Mouse (Mus musculus) limb, embryonic 14.5 days (tissue): ENCODE data around the gene Rp9. TPM values are rescaled to one million over a fixed set of nuclear protein-coding genes. Genes with fewer than 3 reads are reported as not detected.
"Not testable (repeated sequence)": the region's sequence is repeated elsewhere in the genome, so short reads cannot be mapped to it uniquely, and the experiment has no call there.

ENCODE experiments used
- ATAC-seq: fragments of 200-750 bp; cut with Nextera tagmentation; 2 replicates; pipeline ENCODE4 v1.8.0; 2017; ENCODE audit warnings: low read depth, moderate number of reproducible peaks, moderate TSS enrichment; ENCODE audit not compliant: low FRiP score
- DNase-seq: peaks from one replicate; pipeline ENCODE4 v3.0.0-alpha.2; 2015; ENCODE audit warnings: low spot score
- H3K27ac ChIP-seq: fragments of 300-500 bp; sonication (generic); replicated peaks from 2 replicates; pipeline ENCODE4 v1.5.1; 2014; ENCODE audit warnings: low read depth, mild to moderate bottlenecking, low read length, moderate library complexity, mixed read lengths
- H3K27me3 ChIP-seq: fragments of 300-500 bp; sonication (generic); 2 replicates; pipeline ENCODE4 v1.6.1; 2014; ENCODE audit warnings: low read length, mixed read lengths; ENCODE audit not compliant: control insufficient read depth, insufficient read depth
- H3K36me3 ChIP-seq: fragments of 300-500 bp; sonication (generic); 2 replicates; pipeline ENCODE4 v1.6.1; 2014; ENCODE audit warnings: mild to moderate bottlenecking, low read length, moderate library complexity, mixed read lengths; ENCODE audit not compliant: control insufficient read depth, insufficient read depth
- H3K4me1 ChIP-seq: fragments of 300-500 bp; sonication (generic); 2 replicates; pipeline ENCODE4 v1.6.1; 2014; ENCODE audit warnings: antibody characterized with exemption, low read length, mixed read lengths; ENCODE audit not compliant: control insufficient read depth, insufficient read depth
- H3K4me2 ChIP-seq: fragments of 300-500 bp; sonication (generic); replicated peaks from 2 replicates; pipeline ENCODE4 v1.6.1; 2014; ENCODE audit warnings: low read depth, mild to moderate bottlenecking, low read length, moderate library complexity; ENCODE audit not compliant: severe bottlenecking
- H3K4me3 ChIP-seq: fragments of 300-500 bp; sonication (generic); replicated peaks from 2 replicates; pipeline ENCODE4 v1.5.1; 2014; ENCODE audit warnings: low read length
- H3K9ac ChIP-seq: fragments of 300-500 bp; sonication (generic); 2 replicates; pipeline ENCODE4 v1.6.1; 2014; ENCODE audit warnings: mild to moderate bottlenecking, low read depth, low read length, moderate library complexity; ENCODE audit not compliant: severe bottlenecking
- H3K9me3 ChIP-seq: fragments of 300-500 bp; sonication (generic); 2 replicates; pipeline ENCODE4 v1.6.1; 2016; ENCODE audit warnings: low read length; ENCODE audit not compliant: control insufficient read depth
- POLR2A ChIP-seq: fragments of 200-500 bp; IDR thresholded peaks from 2 replicates; pipeline ENCODE4 v1.8.0; 2012; ENCODE audit warnings: inconsistent platforms, mild to moderate bottlenecking, moderate library complexity, borderline replicate concordance; ENCODE audit not compliant: insufficient read depth, insufficient read length; ENCODE audit errors: extremely low read depth
- WGBS: fragments of 180-500 bp; shearing (Covaris S2); extraction: QIAGEN DNeasy Blood & Tissue Kit; methylation state at CpG from one replicate; pipeline ENCODE4 v1.1.7; 2014; 5-methylcytosine and 5-hydroxymethylcytosine counted together
- polyA plus RNA-seq, 2 experiments: library from polyadenylated mRNA; depleted of rRNA in 1 of 2; stranded (reverse) in 1 of 2; unstranded in 1 of 2; fragments of >200 nt; fragmentation: Nextera tagmentation in 1 of 2; extraction: Ambion mirVana in 1 of 2; gene quantifications; 2 replicates each; pipeline versions ENCODE4 v1.2.1 to v1.2.3; 2012 to 2014

The Rp9 gene
- polyA plus RNA-seq, 2 experiments = 69.4 to 89.7 TPM

- no peak overlapping the region for H3K4me3 ChIP-seq
- no peak overlapping the region for H3K4me2 ChIP-seq
- ATAC-seq (no peak), DNase-seq (no peak)
- no peak for TF ChIP-seq POLR2A
- H3K9ac ChIP-seq = no peak overlapping the region
- 91% methylated on average over 11 of the region's 11 CpGs for WGBS
- no peaks in the 10 kb centered on the region for H3K9me3 ChIP-seq
- peaks cover 68% of the 10 kb centered on the region for H3K36me3 ChIP-seq
- H3K4me1 ChIP-seq = no peaks in the 10 kb centered on the region
- no peaks in the 10 kb centered on the region for H3K27me3 ChIP-seq
- no peak overlapping the region for H3K27ac ChIP-seq
Measured at GRCm38 (mm10) chr9:22457142-22457835, 12.3 kb downstream of the Rp9 start.

- no peak for DNase-seq
- ATAC-seq = no peak
- no peak for TF ChIP-seq POLR2A
- no peak overlapping the region for H3K4me2 ChIP-seq
- H3K9ac ChIP-seq = no peak overlapping the region
- H3K27me3 ChIP-seq = no peaks in the 10 kb centered on the region
- H3K27ac ChIP-seq = no peak overlapping the region
- no peak overlapping the region for H3K4me3 ChIP-seq
- no peaks in the 10 kb centered on the region for H3K4me1 ChIP-seq
- H3K9me3 ChIP-seq = no peaks in the 10 kb centered on the region
- peaks cover 77% of the 10 kb centered on the region for H3K36me3 ChIP-seq
Measured at GRCm38 (mm10) chr9:22455041-22455440, 14.5 kb downstream of the Rp9 start.

GRCm38 (mm10) chr9:22453990-22454389 is 15.6 kb downstream of the Rp9 start, which contains the start of gene Gm17545:
Gm17545 (plus strand) TSS chr9:22454290.
- not testable (repeated sequence) for H3K4me2 ChIP-seq, H3K9me3 ChIP-seq, H3K27me3 ChIP-seq, H3K4me3 ChIP-seq, H3K27ac ChIP-seq, DNase-seq, ATAC-seq, H3K9ac ChIP-seq, H3K4me1 ChIP-seq
- 93% methylated on average over 8 of the region's 8 CpGs for WGBS
- H3K36me3 ChIP-seq = peaks cover 86% of the 10 kb centered on the region

GRCm38 (mm10) chr9:22453501-22453924 is 16.0 kb downstream of the Rp9 start:
- 88% methylated on average over 10 of the region's 10 CpGs for WGBS

GRCm38 (mm10) chr9:22452697-22453096 is 16.8 kb downstream of the Rp9 start:
- WGBS = 93% methylated on average over 10 of the region's 10 CpGs
- Histone ChIP-seq H3K9ac (no peak overlapping the region), H3K9me3 (no peaks in the 10 kb centered on the region), H3K27me3 (no peaks in the 10 kb centered on the region), H3K4me2 (no peak overlapping the region), H3K27ac (no peak overlapping the region), H3K36me3 (peaks cover 96% of the 10 kb centered on the region), H3K4me1 (no peaks in the 10 kb centered on the region), H3K4me3 (no peak overlapping the region)
- DNase-seq (no peak), ATAC-seq (no peak)
- no peak for TF ChIP-seq POLR2A

More at GRCm38 (mm10) chr9:22453501-22453924, 16.0 kb downstream of the Rp9 start:
- H3K4me2 ChIP-seq = no peak overlapping the region
- H3K9ac ChIP-seq = no peak overlapping the region
- H3K27ac ChIP-seq = no peak overlapping the region
- DNase-seq (no peak), ATAC-seq (no peak)
- no peaks in the 10 kb centered on the region for H3K9me3 ChIP-seq
- H3K36me3 ChIP-seq = peaks cover 88% of the 10 kb centered on the region
- no peak for TF ChIP-seq POLR2A
- no peak overlapping the region for H3K4me3 ChIP-seq
- H3K27me3 ChIP-seq = no peaks in the 10 kb centered on the region
- no peaks in the 10 kb centered on the region for H3K4me1 ChIP-seq
